Mouse (Mus musculus): Measurements from ENCODE around the gene B4galnt1.

GRCm38 (mm10) chr10:127186451-127186850 is 21.4 kb downstream of the B4galnt1 start:
- TF ChIP-seq CTCF (IDR thresholded peaks at IDR 0.05; ENCODE audit: low read depth) (peak; percentile 73), EP300 (IDR thresholded peaks at IDR 0.05; ENCODE audit: low read depth) (no peak)
